ENCODE assay signal across 7 mouse cellular contexts in genomic region chr10:86684797-86685178, GRCm38 (mm10). TPM values are rescaled to one million over a fixed set of nuclear protein-coding genes. Genes with fewer than 3 reads are reported as not detected.
DNase-seq lines count a peak whose midpoint lies in the region; ATAC-seq lines count a peak whose summit lies in the region.
"Not testable (repeated sequence)": the region's sequence is repeated elsewhere in the genome, so short reads cannot be mapped to it uniquely, and the experiment has no call there.

No protein-coding gene starts in this region.

- H3K4me3 ChIP-seq in forebrain, embryonic 10.5 days: peak overlapping the region; percentile 75
- peak overlapping the region; percentile 86 for H3K4me3 ChIP-seq in heart, embryonic 13.5 days
- H3K4me3 ChIP-seq in limb, embryonic 12.5 days (replicated peaks): peak overlapping the region; percentile 64
- peak overlapping the region; percentile 62 for H3K4me3 ChIP-seq in lung, embryonic 16.5 days (ENCODE audit: low read length)
- H3K4me3 ChIP-seq in neural tube, embryonic 11.5 days (ENCODE audit: low read depth, low read length): peak overlapping the region; percentile 58; the same call in 1 of the 2 replicates

- not testable (repeated sequence) for ATAC-seq in heart, embryonic 13.5 days (ENCODE audit: extremely low read depth, insufficient number of reproducible peaks, low FRiP score, low TSS enrichment)
- peak; percentile 33 for ATAC-seq in inflammation-experienced regulatory T-cells, adult 6 months
- peak; percentile 54 for ATAC-seq in limb, embryonic 12.5 days (ENCODE audit: insufficient number of reproducible peaks, insufficient read depth, low FRiP score, low TSS enrichment, low read depth)
- ATAC-seq in lung, embryonic 16.5 days (ENCODE audit: low read depth): peak; percentile 15; the same call in 1 of the 2 replicates
- peak; percentile 39 for ATAC-seq in neural tube, embryonic 11.5 days (ENCODE audit: insufficient read depth, low FRiP score, low TSS enrichment)

- peaks cover 11% of the 10 kb centered on the region for H3K4me1 ChIP-seq in forebrain, embryonic 10.5 days
- H3K4me1 ChIP-seq in heart, embryonic 13.5 days; limb, embryonic 12.5 days (replicated peaks); lung, embryonic 16.5 days (replicated peaks; ENCODE audit: control insufficient read depth, insufficient read depth, low read length); neural tube, embryonic 11.5 days (ENCODE audit: control insufficient read depth, insufficient read depth, low read length): not testable (repeated sequence)

- H3K27me3 ChIP-seq in forebrain, embryonic 10.5 days (ENCODE audit: poor library complexity, severe bottlenecking); heart, embryonic 13.5 days (replicated peaks); limb, embryonic 12.5 days; lung, embryonic 16.5 days (ENCODE audit: control insufficient read depth, insufficient read depth, low read depth, low read length); neural tube, embryonic 11.5 days (ENCODE audit: control insufficient read depth, insufficient read depth, low read length): not testable (repeated sequence)

- peak overlapping the region; percentile 78 for H3K4me2 ChIP-seq in heart, embryonic 13.5 days
- peak overlapping the region; percentile 67 for H3K4me2 ChIP-seq in limb, embryonic 12.5 days
- H3K4me2 ChIP-seq in lung, embryonic 16.5 days (ENCODE audit: low read depth, low read length): peak overlapping the region; percentile 58
- H3K4me2 ChIP-seq in neural tube, embryonic 11.5 days (ENCODE audit: low read depth): peak overlapping the region; percentile 63

- not testable (repeated sequence) for H3K9me3 ChIP-seq in forebrain, embryonic 10.5 days; heart, embryonic 13.5 days; limb, embryonic 12.5 days; lung, embryonic 16.5 days (ENCODE audit: control insufficient read depth, low read length); neural tube, embryonic 11.5 days (ENCODE audit: control insufficient read depth, low read length)

- peak overlapping the region; percentile 95 for H3K27ac ChIP-seq in forebrain, embryonic 10.5 days
- not testable (repeated sequence) for H3K27ac ChIP-seq in heart, embryonic 13.5 days (replicated peaks); limb, embryonic 12.5 days; lung, embryonic 16.5 days (ENCODE audit: low read length); neural tube, embryonic 11.5 days (ENCODE audit: low read depth, low read length)

- not testable (repeated sequence) for H3K36me3 ChIP-seq in forebrain, embryonic 10.5 days (replicated peaks); heart, embryonic 13.5 days; limb, embryonic 12.5 days; lung, embryonic 16.5 days (ENCODE audit: control insufficient read depth, insufficient read depth, low read length); neural tube, embryonic 11.5 days (ENCODE audit: control insufficient read depth, insufficient read depth, low read length)

- WGBS in forebrain, embryonic 10.5 days: 32% methylated on average over 2 of the region's 2 CpGs
- WGBS in heart, embryonic 13.5 days: 32% methylated on average over 2 of the region's 2 CpGs
- WGBS in limb, embryonic 12.5 days: 32% methylated on average over 2 of the region's 2 CpGs
- 43% methylated on average over 2 of the region's 2 CpGs for WGBS in lung, embryonic 16.5 days
- 38% methylated on average over 2 of the region's 2 CpGs for WGBS in neural tube, embryonic 11.5 days

- DNase-seq in adipocyte (ENCODE audit: low spot score): peak; percentile 23
- not testable (repeated sequence) for DNase-seq in forebrain, embryonic 10.5 days (ENCODE audit: extremely low spot score, low spot score); neural tube, embryonic 11.5 days (ENCODE audit: low spot score)

- H3K9ac ChIP-seq in heart, embryonic 13.5 days; limb, embryonic 12.5 days (replicated peaks); lung, embryonic 16.5 days (ENCODE audit: low read length); neural tube, embryonic 11.5 days (ENCODE audit: low read length): not testable (repeated sequence)

RNA-seq across cellular contexts. Expression of gene Hsp90b1, which starts 20.5 kb away (rescaled TPM):
- polyA plus RNA-seq in forebrain, embryonic 10.5 days (2016; fragmentation: Nextera tagmentation; extraction: Ambion mirVana): 572 and 613 TPM in 2 replicates
- polyA plus RNA-seq in heart, embryonic 13.5 days (2015; fragmentation: Nextera tagmentation; extraction: Ambion mirVana): 435 and 494 TPM in 2 replicates
- polyA plus RNA-seq in inflammation-experienced regulatory T-cells, adult 6 months (2017; shearing (Covaris generic)): 100 to 1,000 TPM; 171 to 400 (median 186) TPM
- polyA plus RNA-seq in limb, embryonic 12.5 days (2016; fragmentation: Nextera tagmentation; extraction: Ambion mirVana): 588 and 626 TPM in 2 replicates
- 771 and 809 TPM in 2 replicates for polyA plus RNA-seq in lung, embryonic 16.5 days (2015; fragmentation: Nextera tagmentation; extraction: Ambion mirVana)
- polyA plus RNA-seq in neural tube, embryonic 11.5 days (2014; fragmentation: Nextera tagmentation; extraction: Ambion mirVana): 487 and 513 TPM in 2 replicates

RNA-seq across cellular contexts. Expression of gene Ttc41, which starts 20.8 kb away (rescaled TPM):
- polyA plus RNA-seq in forebrain, embryonic 10.5 days (2016; fragmentation: Nextera tagmentation; extraction: Ambion mirVana): 2.6 and 3.2 TPM in 2 replicates
- 1.8 and 2.1 TPM in 2 replicates for polyA plus RNA-seq in heart, embryonic 13.5 days (2015; fragmentation: Nextera tagmentation; extraction: Ambion mirVana)
- 1 to 10 TPM in 1 of 3 experiments, under 1 TPM in 2; 0.39 to 1.7 (median 0.59) TPM for polyA plus RNA-seq in inflammation-experienced regulatory T-cells, adult 6 months (2017; shearing (Covaris generic))
- polyA plus RNA-seq in limb, embryonic 12.5 days (2016; fragmentation: Nextera tagmentation; extraction: Ambion mirVana): 2.1 and 2.5 TPM in 2 replicates
- 1.3 and 1.5 TPM in 2 replicates for polyA plus RNA-seq in lung, embryonic 16.5 days (2015; fragmentation: Nextera tagmentation; extraction: Ambion mirVana)
- 2.3 and 3.1 TPM in 2 replicates for polyA plus RNA-seq in neural tube, embryonic 11.5 days (2014; fragmentation: Nextera tagmentation; extraction: Ambion mirVana)
